Mouse (Mus musculus): ENCODE measurements around the gene Atp2b2. TPM values are rescaled to one million over a fixed set of nuclear protein-coding genes. Genes with fewer than 3 reads are reported as not detected.

Atp2b2 gene
- polyA plus RNA-seq, 1 experiment = not detected

DNA sequence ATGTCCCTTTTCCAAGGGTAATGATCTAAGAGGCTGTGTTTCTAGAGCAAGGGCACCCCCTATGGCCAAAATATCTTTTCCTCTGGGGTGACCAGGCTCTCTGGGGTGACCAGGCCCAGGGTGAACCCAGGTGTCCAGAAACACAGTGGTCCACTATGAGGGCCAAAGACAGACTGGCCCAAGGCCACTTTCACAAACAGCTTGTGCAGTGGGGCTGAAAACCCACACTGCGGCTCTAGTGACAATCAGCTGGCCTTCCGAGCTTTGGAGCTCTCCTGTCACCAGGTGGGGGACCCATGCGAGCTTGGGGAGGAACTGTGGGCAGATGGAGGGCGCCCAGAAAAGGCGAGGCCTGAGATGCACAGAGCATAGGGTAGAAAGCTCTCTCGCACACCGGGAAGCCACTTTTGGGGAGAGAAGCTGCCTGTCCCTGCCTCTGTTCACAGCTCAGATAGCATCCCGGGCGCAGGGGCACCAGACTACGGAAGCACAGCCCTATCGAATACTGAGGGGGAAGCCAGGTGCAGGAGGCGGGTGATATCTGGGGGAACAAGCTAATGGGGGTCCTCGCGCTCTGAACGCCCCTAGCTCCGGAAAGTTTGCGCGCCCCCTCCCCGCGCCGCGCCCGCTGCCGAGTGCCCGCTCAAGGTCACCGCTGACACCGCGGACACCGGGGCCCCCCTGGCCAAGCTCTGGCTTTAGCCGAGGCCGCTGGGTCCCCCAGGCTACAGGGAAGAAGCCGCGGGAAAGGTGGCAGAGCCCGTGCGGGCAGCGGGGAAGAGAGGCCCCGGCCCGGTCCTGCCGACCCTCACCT lies 1.1 kb downstream of the Atp2b2 start:
- TF ChIP-seq GATA1 (IDR thresholded peaks at IDR 0.05; ENCODE audit: low read length) = no peak

DNA sequence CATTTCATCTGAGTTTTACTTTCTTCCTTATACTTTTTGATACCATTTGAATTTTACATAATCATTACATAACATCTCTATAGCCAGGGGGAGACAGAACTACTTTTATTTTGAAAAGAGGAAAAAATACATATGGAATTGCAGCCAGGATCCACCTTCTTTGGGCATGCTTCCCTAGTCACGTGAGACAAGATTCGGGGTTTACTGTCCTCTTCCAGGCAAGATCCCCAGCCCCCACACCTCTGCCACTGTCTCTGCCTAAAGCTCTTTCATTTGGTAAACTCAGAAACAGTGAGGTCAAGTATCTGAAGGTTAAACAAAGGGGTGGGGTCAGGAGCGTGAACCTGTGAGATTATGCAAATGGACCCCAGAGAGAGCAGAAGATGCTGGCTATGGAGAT lies 6.7 kb downstream of the Atp2b2 start:
- TF ChIP-seq GATA1 (IDR thresholded peaks at IDR 0.05; ENCODE audit: low read length) = no peak

DNA sequence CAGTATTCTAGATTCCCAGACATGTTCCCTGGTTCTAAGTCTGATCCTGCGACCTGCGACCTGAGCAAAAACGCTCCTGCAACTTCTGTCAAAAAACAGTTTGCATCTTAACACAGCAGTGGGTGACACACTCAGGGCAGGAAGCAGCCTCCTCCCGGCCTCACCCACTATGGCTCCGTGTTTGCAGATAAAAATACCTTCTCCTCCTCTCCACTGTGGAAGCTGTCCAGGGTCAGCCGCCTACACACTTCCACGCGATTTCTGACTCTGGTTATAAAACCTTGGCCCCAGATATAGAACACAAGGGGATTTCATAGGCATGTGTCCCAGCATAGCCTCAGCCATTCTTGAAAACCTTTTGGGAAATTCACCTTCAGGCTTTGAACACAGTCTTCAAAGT lies 9.6 kb downstream of the Atp2b2 start:
- TF ChIP-seq GATA1 (IDR thresholded peaks at IDR 0.05; ENCODE audit: low read length) = no peak

DNA sequence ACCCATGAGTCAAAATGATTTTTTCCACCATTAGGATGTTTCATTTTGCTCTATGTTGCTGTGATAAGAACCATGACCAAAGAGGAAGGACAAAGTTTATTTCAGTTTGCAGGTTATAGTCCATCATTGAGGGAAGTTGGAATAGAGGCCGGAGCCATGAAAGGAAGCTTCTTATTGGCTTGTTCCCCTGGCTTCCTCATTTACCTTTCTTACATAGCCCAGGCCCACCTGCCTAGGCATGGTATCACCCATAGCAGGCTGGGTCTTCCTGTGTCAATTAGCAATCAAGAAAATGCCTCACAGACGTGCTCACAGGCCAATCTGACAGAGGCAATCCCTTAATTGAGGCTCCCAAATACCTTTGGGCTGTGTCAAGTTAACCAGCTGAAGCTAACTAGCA lies 18.6 kb downstream of the Atp2b2 start:
- TF ChIP-seq GATA1 (IDR thresholded peaks at IDR 0.05; ENCODE audit: low read length) = no peak

DNA sequence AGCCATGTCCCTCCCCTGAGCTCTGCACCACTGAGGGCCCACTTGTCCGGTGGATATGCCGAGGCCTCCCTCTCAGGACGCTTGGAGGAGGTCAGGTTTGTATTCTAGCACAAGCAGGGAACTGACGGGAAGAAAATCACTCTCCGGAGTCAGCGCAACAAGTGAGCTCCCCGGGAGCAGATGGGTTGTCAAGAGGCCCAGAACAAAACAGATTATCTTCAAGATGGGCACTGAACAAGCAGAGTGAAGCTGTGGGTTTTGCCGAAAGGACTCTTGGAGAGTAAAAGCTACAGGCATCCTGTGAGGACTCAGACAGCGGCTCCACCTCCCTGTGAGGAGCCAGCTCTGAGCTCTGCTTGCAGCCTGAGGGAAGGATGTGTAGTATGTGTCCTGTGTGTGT lies 20.3 kb downstream of the Atp2b2 start:
- no peak for TF ChIP-seq GATA1 (IDR thresholded peaks at IDR 0.05; ENCODE audit: low read length)

DNA sequence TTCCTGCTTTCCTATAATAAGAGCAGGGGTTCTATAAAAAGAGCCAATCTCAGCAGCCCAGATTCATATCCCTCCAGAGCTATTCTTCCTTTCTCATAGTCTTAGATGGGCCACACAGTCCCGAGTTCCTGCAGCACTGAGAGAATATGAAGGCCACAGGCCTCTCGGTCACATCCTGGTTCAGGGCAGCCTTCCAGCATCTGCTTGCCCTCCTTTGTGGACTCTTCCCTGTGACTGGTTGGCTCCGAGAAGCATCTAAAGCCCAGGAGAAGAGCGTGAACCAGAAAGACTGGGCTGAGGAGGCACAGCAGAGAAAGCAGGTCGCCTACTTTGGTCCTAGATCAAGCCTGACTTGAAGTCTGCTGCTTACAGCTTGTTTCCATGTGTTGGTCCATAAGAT lies 28.6 kb downstream of the Atp2b2 start:
- no peak for TF ChIP-seq GATA1 (IDR thresholded peaks at IDR 0.05; ENCODE audit: low read length)

DNA sequence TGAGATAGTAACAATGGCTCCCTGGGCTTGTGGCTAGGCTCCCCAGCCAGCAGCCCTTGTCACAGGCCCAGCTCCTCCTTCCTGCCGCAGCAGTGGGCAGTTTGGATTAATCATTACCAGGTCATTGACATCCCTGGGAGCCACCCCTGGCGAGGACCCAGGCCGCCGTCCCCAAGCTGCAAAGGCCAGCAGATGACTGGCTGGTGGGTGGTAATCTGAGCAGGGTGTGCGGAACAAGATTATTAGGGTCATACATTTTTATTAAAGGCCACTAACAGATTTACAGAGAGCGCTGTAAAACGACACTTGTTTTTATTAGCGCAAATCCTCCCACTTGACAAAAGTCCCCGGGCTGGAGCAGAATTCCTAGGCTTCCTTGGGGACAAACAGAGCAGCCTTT lies 29.6 kb downstream of the Atp2b2 start:
- no peak for TF ChIP-seq GATA1 (IDR thresholded peaks at IDR 0.05; ENCODE audit: low read length)

DNA sequence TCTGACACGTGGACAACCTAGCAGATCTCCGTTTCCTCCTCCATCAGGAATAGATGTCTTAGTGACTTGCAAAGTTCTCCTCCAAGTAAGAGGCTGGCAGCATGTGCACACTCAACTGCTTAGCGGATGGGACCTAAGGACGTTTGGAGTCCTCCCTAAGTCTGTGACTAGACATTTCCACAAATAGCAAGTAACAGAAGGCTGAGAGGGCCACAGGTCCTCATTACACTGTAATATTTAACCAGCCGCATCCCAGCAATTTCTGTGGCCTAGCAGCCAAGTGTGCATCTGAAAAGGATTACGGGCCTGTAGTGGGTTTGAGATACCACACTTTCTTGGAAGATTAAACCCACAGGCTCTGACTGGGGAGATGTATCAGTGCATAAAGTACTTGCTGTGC lies 30.4 kb downstream of the Atp2b2 start:
- no peak for TF ChIP-seq GATA1 (IDR thresholded peaks at IDR 0.05; ENCODE audit: low read length)

DNA sequence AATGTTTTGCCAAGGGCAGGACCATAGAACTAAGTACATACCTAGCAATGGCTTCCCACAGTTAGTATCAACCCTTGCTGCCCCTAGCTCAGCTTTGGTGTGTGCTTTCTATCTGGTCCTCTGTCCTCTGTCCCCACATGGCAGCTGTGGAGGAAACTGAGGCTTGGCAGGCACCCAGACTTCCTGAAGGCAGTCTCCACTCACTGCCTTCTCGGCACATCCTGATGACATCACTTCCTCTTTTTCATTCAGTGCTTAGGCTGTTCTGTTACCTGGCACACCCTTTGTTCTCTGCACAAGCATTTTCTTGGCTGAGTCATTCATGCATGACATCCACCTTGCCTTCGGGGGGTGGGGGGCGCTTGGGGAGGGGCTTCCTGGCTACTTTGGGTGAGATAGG lies 38.6 kb downstream of the Atp2b2 start:
- TF ChIP-seq GATA1 (IDR thresholded peaks at IDR 0.05; ENCODE audit: low read length) = no peak

DNA sequence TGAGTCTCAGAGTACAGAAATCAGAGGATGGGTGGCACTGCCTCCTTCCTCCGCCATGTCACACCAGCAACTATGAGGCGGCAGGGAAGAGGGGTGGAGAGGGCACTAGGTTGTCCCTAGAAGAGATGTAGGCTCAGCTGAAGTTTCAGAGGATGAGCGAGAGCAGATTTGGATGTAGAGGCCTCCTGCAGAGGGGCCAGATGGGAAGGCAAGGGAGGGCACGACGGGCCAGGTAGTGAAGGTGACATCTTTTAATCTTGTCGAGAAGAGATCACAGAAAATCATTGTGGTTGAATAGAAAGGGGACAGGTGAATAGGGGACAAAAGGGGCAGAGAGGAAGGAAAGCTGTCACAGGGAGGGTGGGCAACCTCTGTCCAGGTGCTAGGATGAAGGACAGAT lies 41.5 kb downstream of the Atp2b2 start:
- no peak for TF ChIP-seq GATA1 (IDR thresholded peaks at IDR 0.05; ENCODE audit: low read length)

DNA sequence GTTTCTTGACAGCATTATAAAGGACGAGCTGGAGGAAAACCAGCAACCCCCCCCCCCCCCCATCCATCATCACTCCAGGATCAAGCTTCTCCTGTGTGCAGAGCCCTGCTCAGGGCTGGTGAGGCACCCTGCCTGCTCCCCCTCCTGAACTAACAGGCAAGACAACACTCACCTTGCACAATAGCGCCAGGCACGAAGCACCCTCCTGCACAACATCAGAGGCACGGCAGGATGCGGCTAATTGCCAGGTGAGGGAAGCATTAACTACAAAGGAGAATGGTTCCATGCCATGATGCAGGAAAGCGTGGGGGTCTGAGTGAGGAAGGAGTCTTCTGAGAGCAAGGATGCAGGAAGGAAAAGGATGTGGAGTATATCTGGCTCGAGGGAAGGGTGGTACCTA lies 42.1 kb downstream of the Atp2b2 start:
- TF ChIP-seq GATA1 (IDR thresholded peaks at IDR 0.05; ENCODE audit: low read length) = no peak

DNA sequence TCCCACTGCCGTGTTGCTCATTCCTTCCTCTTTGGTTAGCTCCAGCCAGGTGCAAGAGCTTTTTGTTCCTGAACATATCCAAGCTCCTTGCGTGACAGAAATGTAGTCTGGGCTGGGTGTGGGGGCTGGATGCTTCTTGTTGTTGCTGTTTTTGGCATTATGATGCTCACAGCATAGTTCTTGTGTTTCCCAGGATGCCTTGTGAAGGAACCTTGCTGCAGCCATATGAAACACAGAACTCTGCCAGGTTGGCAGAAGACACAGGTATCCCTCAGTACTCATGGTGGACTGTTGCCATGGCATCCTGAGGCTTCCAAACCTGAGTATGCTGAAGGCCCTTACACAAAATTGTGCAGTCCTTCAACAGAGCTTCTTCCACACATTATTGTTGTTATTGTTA lies 44.0 kb downstream of the Atp2b2 start:
- TF ChIP-seq GATA1 (IDR thresholded peaks at IDR 0.05; ENCODE audit: low read length) = no peak

DNA sequence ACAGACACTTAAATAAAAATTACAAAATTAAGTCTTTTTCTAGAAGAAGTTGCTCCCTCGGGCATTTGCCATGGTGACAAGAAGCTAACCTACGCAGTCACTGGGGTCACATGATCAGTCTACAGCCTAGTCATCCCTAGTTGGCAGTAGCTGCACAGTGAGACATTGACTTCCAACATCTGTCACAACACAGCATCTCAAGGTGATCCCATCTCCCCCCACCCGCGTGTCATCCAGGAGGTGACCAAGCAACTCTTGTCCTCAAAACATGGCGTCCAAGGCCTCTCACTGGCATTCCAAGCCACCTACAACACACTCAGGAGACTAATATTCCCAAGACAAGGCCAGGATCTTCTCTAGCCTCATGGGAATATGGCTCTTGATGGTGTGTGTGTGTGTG lies 48.2 kb downstream of the Atp2b2 start:
- no peak for TF ChIP-seq GATA1 (IDR thresholded peaks at IDR 0.05; ENCODE audit: low read length)

DNA sequence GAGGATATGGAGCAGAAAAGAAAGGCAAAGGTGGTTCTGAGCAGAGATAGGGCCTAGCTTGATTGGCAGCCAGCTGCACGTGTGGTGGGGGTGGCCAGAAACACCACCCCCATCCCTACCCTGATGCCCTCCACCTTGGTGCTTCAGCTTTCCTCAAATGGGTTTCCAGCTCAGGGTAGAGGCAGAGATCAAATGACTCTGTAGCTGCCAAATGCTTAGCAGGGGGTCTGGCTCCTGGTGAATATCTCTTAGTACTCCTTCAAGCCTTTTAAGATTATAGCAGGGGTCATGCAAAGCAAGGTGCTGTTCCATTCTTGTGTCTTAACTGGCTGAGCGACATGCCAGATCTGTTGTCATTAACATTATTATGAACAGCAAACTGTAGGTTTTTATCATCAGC lies 50.3 kb downstream of the Atp2b2 start:
- TF ChIP-seq GATA1 (IDR thresholded peaks at IDR 0.05; ENCODE audit: low read length) = no peak

DNA sequence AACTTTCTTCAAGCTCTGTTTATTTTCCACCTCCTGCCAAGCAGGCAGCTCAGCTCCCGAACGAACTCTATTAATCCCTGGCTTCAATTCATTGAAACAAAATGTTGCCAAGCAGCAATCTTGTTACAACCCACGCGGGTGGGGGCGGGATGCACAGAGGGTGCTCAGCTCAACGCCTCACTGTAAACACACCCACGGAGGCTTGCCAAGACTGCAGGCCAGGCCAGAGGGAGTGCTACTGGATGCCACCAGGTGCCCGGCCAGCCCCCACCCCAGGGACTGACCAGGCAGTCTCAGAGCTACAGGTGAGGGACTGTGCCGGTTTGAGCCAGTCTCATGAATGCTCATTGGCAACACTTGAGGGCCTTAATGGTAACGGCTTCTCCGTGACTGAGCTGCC lies 50.9 kb downstream of the Atp2b2 start:
- no peak for TF ChIP-seq GATA1 (IDR thresholded peaks at IDR 0.05; ENCODE audit: low read length)

DNA sequence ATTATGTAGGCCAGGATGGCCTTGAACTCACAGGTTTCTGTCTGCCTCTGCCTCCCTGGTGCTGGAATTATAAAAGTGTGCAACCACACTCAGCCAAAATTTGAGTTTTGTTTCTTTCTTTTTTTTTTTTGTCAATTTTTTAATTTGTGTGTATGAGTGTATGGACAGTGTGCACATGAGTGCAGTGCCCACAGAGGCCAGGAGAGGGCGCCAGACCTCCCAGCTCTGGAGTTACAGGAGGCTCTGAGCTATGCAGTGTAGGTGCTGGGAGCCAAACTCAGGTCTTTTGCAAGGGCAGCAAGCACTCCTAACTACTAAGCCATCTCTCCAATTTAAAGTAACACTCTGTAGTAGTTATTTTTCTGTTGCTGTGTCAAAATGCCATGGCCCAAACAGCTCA lies 52.4 kb downstream of the Atp2b2 start:
- TF ChIP-seq GATA1 (IDR thresholded peaks at IDR 0.05; ENCODE audit: low read length) = no peak

DNA sequence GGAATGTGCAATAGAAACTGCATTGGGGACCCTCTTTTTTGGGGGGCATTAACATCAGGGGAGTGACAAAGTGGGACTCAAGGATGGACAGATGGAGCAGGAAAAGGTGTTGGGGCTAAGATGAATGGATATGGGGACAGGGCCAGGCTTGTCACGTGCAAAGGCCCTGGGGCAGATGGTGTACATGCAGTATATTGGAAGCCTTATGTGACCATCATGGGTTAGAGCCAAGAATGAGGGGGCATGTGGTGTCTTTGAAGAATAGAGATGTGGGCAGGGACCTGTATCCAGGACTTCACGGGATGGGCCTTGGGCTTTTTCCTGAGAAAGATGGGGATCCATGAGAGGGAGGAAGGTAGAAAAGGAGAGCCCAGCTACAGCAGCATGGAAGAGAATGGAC lies 53.9 kb downstream of the Atp2b2 start:
- no peak for TF ChIP-seq GATA1 (IDR thresholded peaks at IDR 0.05; ENCODE audit: low read length)

DNA sequence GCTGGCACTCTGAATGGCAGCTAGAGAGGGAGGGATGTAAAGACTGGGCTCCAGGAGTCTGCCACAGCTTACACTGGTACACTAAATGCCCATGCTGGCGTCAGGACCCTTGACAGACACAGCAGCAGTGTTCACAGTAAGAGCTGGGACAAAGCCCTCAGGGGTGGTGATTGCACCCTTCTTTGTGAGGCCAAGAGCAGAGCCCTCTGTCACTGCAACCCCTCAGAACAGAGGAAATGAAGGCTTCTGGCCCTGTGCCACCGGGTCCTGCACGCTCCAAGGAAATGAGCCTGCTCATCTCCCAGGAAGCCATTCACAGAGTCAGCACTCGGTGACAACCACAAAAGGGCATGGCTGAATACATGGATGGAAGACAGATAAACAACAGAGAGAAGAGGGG lies 55.7 kb downstream of the Atp2b2 start:
- TF ChIP-seq GATA1 (IDR thresholded peaks at IDR 0.05; ENCODE audit: low read length) = no peak
